21 mouse cellular contexts compared by ENCODE assay signal in genomic region chr9:105735195-105735594, GRCm38 (mm10).
DNase-seq lines count a peak whose midpoint lies in the region; ATAC-seq and TF ChIP-seq lines count a peak whose summit lies in the region.
"Had no signal": no experiment of that assay in that cellular context is flagged by ENCODE, and none has a peak within 500 bp of the region (broad histone marks: within the 10 kb centered on the region; RNA-seq: fewer than 3 reads in every experiment).

No protein-coding gene starts in this region.

- TF ChIP-seq POLR2A in brain, embryonic 14.5 days (IDR thresholded peaks at IDR 0.05; ENCODE audit: borderline replicate concordance, extremely low read depth, insufficient read depth, insufficient read length, poor library complexity, severe bottlenecking) = no peak

- 26% methylated on average over 5 of the region's 5 CpGs for WGBS in forebrain, embryonic 16.5 days
- WGBS in forebrain, embryonic 13.5 days = 44% methylated on average over 5 of the region's 5 CpGs
- 80% methylated on average over 5 of the region's 5 CpGs for WGBS in kidney, embryonic 15.5 days

- peak overlapping the region; percentile 27; the same call in 1 of the 2 replicates for H3K27ac ChIP-seq in forebrain, embryonic 16.5 days (ENCODE audit: low read length)
- H3K27ac ChIP-seq in forebrain, embryonic 13.5 days = no peak overlapping the region
- H3K27ac ChIP-seq in kidney, embryonic 15.5 days = no peak overlapping the region
- H3K27ac ChIP-seq: gastrocnemius, adult 2 months; heart, embryonic 15.5 days; limb, embryonic 13.5 days; liver, embryonic 13.5 days; midbrain, embryonic 12.5 days had no signal

- H3K4me1 ChIP-seq in forebrain, embryonic 16.5 days (replicated peaks; ENCODE audit: control insufficient read depth, insufficient read depth, low read length) = peaks cover 9% of the 10 kb centered on the region
- H3K4me1 ChIP-seq in forebrain, embryonic 13.5 days = peaks cover 12% of the 10 kb centered on the region
- 0 out of 2 replicates have a peak, but pooled peaks cover 3% of the 10 kb centered on the region for H3K4me1 ChIP-seq in kidney, embryonic 15.5 days
- H3K4me1 ChIP-seq: liver, embryonic 13.5 days; midbrain, embryonic 12.5 days had no signal

- no peaks in the 10 kb centered on the region for H3K27me3 ChIP-seq in forebrain, embryonic 16.5 days (replicated peaks; ENCODE audit: control insufficient read depth, insufficient read depth, low read length)
- H3K27me3 ChIP-seq in forebrain, embryonic 13.5 days = no peaks in the 10 kb centered on the region
- H3K27me3 ChIP-seq in kidney, embryonic 15.5 days = no peaks in the 10 kb centered on the region
- H3K27me3 ChIP-seq: heart, embryonic 15.5 days; limb, embryonic 13.5 days; liver, embryonic 13.5 days; midbrain, embryonic 12.5 days had no signal

- ATAC-seq in forebrain, embryonic 16.5 days = peak; percentile 55
- ATAC-seq in forebrain, embryonic 13.5 days = no peak
- ATAC-seq in kidney, embryonic 15.5 days (replicated peaks; ENCODE audit: low FRiP score) = no peak

- no peak for TF ChIP-seq CTCF in brain, embryonic 14.5 days (IDR thresholded peaks at IDR 0.05; ENCODE audit: borderline replicate concordance, extremely low read depth, insufficient read depth, insufficient read length)

- no peaks in the 10 kb centered on the region for H3K9me3 ChIP-seq in forebrain, embryonic 16.5 days (ENCODE audit: control insufficient read depth, low read length)
- H3K9me3 ChIP-seq in forebrain, embryonic 13.5 days (replicated peaks) = no peaks in the 10 kb centered on the region
- no peaks in the 10 kb centered on the region for H3K9me3 ChIP-seq in kidney, embryonic 15.5 days (replicated peaks)
- H3K9me3 ChIP-seq: heart, embryonic 15.5 days; limb, embryonic 13.5 days; liver, embryonic 13.5 days; midbrain, embryonic 12.5 days had no signal

- H3K4me2 ChIP-seq in forebrain, embryonic 16.5 days (ENCODE audit: low read length) = no peak overlapping the region
- H3K4me2 ChIP-seq in forebrain, embryonic 13.5 days = no peak overlapping the region
- no peak overlapping the region for H3K4me2 ChIP-seq in kidney, embryonic 15.5 days
- H3K4me2 ChIP-seq: heart, embryonic 15.5 days; limb, embryonic 13.5 days; liver, embryonic 13.5 days; midbrain, embryonic 12.5 days had no signal

- no peak overlapping the region for H3K9ac ChIP-seq in forebrain, embryonic 16.5 days (replicated peaks; ENCODE audit: low read depth, low read length)
- no peak overlapping the region for H3K9ac ChIP-seq in forebrain, embryonic 13.5 days
- no peak overlapping the region for H3K9ac ChIP-seq in kidney, embryonic 15.5 days
- H3K9ac ChIP-seq: heart, embryonic 15.5 days; limb, embryonic 13.5 days; liver, embryonic 13.5 days; midbrain, embryonic 12.5 days had no signal

- no peak overlapping the region for H3K4me3 ChIP-seq in forebrain, embryonic 16.5 days (replicated peaks; ENCODE audit: low read length)
- H3K4me3 ChIP-seq in forebrain, embryonic 13.5 days = no peak overlapping the region
- H3K4me3 ChIP-seq in kidney, embryonic 15.5 days (replicated peaks) = no peak overlapping the region
- H3K4me3 ChIP-seq: erythroblast, embryonic 14.5 days; gastrocnemius, adult 2 months; heart, embryonic 15.5 days; limb, embryonic 13.5 days; liver, embryonic 13.5 days; midbrain, embryonic 12.5 days had no signal

- DNase-seq in kidney, adult 18-20 months = peak; percentile 13
- DNase-seq in brain, embryonic 14.5 days (ENCODE audit: low read depth) = peak; percentile 83
- DNase-seq in kidney, postnatal 10 days = peak; percentile 20
- no peak for DNase-seq in liver
- DNase-seq: cerebellum, adult 11 months; cerebellum, adult 9-11 months; gastrocnemius, adult 2 months; layer of hippocampus, adult 9-11 months; liver, embryonic 13.5 days; lung, adult 2 months; lung, postnatal 14 days; right cerebral cortex, adult 18-20 months; right cerebral cortex, postnatal 4 days; thymus, postnatal 14 days had no signal

- H3K36me3 ChIP-seq in forebrain, embryonic 16.5 days (ENCODE audit: control insufficient read depth, insufficient read depth) = no peaks in the 10 kb centered on the region
- no peaks in the 10 kb centered on the region for H3K36me3 ChIP-seq in forebrain, embryonic 13.5 days (ENCODE audit: poor library complexity, severe bottlenecking)
- H3K36me3 ChIP-seq in kidney, embryonic 15.5 days = no peaks in the 10 kb centered on the region
- H3K36me3 ChIP-seq: heart, embryonic 15.5 days; limb, embryonic 13.5 days; liver, embryonic 13.5 days; midbrain, embryonic 12.5 days had no signal
